Mouse (Mus musculus): Measurements from ENCODE around the gene Ypel5. TPM values are rescaled to one million over a fixed set of nuclear protein-coding genes. Genes with fewer than 3 reads are reported as not detected.

Ypel5 gene
- polyA plus RNA-seq, 1 experiment, result 7.3 TPM

DNA sequence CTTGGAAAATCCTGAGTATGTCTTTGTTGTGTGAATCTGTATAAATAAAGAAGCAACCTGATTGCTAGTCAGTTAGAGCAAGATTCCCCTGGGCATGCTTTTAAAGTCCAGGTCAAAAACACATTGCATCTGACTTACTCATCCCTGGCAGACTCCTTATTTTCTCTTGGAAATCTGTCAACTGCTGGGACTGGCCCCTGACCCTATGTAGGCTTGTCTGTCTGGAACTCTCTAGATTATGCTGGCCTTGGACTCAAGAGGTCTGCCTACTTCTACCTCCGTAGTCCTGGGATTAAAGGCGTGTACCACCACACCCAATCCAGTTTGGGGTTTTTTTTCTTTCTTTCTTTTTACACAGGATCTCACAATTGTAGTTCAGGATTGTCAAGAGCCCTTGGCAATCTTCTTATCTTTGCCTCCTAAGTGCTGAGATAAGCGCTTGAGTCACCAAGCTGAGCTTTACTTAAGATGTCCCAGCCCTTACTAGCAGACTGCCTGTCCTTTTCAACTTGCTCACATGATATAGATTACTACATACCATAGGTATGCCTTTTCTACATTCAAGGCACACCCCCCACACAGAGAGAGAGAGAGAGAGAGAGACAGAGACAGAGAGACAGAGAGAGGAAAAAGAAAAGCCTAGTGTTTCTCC lies 8.1 kb upstream of the Ypel5 start:
- no peak for TF ChIP-seq GATA1 (IDR thresholded peaks at IDR 0.05; ENCODE audit: low read length)

DNA sequence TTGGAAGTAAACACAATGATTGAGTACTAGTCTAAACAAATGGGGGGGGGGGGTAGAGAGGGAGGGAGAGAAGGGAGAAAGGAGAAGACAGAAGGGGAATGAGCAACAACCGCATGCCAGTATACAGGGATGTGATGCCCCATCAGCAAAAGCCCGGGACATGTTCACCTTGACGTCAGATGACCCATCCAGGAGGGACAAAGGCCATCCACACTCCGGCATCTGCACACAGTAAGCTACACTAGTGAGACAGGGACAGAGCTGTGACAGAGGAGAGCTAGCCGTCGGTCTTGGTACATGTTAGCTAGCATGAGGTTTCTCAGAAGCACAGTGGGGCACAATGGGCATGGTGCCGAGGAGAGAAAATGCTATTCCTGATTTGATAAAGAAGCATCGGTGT lies 7.6 kb upstream of the Ypel5 start:
- no peak for TF ChIP-seq GATA1 (IDR thresholded peaks at IDR 0.05; ENCODE audit: low read length)

DNA sequence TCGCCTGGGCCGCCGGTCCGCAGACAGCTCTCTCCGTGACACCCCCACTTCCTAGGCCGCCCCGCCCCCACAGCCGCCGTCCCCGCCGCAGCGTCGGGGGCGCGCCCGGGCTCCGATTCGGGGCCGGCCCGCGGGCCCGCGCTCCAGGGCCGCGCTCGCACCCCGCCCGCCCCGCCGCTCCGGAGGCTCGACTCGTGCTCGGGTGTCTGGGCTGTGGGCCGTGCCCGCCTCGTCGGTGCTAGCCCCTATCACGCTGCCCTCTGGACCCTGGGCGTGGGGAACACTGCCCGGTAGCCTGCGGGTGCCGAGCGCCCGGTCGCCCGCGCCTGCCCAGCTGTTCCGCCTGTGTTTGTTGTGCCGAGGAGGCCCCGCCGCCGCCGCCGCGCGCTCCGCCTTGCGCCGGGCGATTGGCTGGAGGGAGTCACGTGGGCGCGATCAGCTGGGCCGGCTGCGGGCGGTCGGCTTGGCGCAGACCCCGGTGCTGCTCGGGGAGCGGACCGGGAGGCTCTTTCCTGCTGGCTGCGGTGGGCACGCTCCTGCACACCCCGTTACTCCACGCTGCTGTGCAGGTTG lies 973 bp downstream of the Ypel5 start:
- TF ChIP-seq GATA1 (IDR thresholded peaks at IDR 0.05; ENCODE audit: low read length), result no peak

DNA sequence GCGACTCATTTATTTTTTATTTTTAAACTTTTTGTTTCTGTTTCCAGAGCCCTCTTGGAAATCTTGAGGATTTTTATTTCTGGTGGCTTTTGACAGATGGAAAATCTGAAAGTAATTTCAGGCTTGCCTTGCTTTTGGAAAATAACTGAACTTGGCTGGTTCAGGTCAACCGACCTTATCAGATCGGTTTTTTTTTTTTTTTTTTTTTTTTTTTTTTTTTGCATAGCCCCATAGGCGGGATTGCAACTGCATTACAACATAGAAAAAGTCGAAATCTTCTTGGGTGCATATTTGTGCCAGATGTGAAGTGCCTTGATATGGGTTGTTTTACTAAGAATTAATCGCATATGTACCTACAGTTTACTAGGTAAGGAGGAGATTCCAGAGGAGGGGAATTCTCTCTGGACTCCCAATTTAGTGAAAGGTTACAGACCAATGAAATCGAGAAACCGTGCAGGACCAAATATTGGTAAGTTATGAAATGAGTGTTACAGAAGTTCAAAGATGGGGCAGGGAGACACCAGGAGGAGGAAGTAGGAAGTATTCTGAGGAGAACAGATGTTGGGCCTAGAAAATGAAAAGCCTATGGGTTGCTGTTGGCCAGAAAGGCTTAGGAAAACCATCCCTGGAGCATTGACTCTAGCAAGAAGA lies 1.7 kb downstream of the Ypel5 start:
- TF ChIP-seq GATA1 (IDR thresholded peaks at IDR 0.05; ENCODE audit: low read length), result no peak

DNA sequence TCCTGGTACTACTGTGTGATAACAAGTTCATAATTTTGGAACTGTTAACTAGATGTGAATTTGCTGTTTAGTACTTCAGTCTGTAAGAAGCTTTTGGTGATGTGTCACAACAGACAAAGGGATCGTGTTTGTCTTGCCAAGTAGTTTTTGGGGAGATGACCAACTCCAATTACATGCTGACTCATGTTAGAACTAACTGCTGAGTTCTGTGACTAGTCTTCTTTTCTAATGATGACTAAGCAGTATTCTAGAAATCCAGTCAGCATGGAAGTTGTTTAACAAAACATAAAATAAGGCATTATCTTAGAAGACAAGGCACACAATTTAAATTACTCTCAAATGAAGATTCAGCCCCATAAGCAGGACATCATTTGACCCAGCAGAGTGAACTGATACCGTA lies 2.7 kb downstream of the Ypel5 start:
- TF ChIP-seq GATA1 (IDR thresholded peaks at IDR 0.05; ENCODE audit: low read length), result no peak

DNA sequence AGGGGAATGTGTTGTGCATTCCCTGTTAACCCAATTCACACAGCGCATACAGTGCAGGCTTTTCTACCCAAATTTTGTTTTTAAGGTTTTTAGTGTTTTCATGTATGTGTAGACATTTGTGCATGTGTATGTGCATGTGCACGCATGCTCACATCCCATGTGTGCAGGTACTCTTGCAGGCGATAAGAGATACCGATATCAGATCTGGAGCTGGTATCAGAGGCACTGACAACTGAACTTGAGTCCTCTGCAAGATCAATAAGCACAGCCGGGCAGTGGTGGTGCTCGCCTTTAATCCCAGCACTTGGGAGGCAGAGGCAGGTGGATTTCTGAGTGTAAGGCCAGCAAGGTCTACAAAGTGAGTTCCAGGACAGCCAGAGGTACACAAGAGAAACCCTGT lies 8.1 kb downstream of the Ypel5 start:
- TF ChIP-seq GATA1 (IDR thresholded peaks at IDR 0.05; ENCODE audit: low read length), result no peak

DNA sequence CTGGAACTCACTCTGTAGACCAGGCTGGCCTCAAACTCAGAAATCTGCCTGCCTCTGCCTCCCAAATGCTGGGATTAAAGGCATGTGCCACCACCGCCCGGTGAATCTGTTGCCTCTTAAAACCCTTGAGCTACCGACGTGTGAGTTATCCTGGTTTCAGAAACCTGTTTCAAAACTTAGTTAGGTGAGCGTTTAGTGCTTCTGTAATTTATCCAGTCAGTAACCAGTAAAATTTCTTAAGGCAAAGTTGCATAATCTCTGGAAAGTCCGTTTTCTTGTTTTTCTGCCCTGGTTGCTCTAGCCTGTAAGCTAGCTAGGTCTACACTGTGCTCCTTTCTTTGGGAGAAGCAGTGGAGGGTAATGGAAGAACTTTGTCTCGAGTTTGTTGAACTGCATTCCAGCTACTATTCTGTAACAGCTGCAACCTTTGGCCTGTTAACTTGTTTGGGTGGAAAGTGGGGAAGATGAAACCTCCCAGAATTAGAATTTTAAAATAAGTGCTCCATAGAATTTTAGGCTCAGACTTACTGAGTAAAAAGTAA lies 8.8 kb downstream of the Ypel5 start:
- no peak for TF ChIP-seq GATA1 (IDR thresholded peaks at IDR 0.05; ENCODE audit: low read length)

DNA sequence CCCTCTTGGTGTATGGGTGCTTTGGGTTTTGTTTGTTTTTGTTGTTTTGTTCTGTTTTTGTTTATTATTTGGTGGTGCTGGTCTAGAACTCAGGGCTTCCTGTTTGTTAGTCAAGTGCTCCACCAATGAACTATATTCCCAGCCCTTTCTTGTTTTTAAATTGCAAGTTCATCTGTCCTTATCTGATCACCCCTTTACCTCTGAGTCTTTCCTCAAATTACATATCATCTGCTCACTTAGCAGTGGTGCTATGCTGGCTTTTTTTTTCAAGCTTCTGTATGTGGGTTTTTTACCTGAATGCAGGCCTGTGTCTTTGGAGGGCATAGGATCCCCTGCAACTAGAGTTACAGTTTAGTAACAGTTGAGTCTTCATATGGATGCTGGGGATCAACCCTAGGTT lies 9.3 kb downstream of the Ypel5 start:
- no peak for TF ChIP-seq GATA1 (IDR thresholded peaks at IDR 0.05; ENCODE audit: low read length)

DNA sequence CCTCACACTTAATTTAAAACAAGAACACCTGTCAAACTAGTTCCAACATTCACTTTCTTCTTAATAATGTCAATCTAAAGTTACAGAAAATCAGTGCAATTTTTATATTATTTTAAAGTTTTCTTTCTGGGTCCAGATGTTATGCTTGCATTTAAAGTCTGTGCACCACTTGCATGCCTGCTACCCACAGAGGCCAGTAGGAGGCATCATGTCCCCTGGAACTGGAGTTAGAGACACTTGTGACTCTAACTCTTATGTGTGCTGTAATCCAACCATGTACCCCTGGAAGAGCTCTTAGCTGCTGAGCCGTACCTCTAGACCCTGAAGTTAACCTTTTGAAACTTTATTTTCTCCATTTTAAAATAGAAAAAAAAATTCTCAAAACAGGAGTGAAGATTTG lies 19.0 kb downstream of the Ypel5 start:
- no peak for TF ChIP-seq GATA1 (IDR thresholded peaks at IDR 0.05; ENCODE audit: low read length)

DNA sequence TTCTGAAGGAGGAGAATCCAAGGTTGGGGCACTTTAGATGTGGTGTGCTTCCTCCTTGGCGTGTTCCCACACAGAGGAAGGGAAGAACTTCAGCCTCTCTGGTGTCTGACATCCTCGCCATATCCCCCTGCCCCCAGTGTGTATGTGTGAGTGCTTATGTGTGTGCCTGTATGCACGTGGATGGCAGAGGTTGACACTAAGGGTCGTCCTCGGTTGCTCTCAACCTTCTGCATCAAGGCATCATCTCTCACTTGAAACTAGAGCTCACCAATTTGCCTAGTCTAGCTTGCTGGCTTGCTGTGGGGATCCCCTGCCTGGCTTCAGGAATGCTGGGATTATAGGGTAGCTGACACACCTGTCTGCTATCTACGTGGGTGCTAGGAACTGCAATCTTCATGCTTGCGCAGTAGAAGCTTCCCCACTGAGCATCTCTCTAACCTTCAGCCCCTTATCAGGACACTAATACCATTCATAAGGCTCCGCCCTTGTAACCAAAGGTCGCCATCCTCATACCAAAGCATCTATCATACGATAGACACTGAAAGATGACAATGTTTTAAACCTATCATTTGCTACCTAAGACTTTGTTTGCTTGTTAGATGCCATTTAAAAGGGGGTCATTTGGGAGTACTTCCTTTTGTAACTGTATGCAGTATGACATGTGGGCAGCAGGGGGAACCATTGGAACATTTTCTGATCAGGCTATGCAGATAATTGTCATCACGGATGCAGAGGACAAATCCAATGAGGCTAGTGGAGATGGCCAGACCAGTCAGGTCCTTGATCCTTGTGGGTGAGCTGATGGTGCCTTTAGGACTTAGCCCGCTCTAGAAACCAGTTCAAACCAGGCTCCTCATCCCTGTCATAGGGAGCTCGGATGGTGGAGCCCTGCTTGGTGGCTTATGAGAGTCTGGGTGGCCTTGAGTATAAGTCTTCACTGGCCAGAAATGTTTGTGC lies 21.7 kb downstream of the Ypel5 start:
- TF ChIP-seq GATA1 (IDR thresholded peaks at IDR 0.05; ENCODE audit: low read length), result no peak

DNA sequence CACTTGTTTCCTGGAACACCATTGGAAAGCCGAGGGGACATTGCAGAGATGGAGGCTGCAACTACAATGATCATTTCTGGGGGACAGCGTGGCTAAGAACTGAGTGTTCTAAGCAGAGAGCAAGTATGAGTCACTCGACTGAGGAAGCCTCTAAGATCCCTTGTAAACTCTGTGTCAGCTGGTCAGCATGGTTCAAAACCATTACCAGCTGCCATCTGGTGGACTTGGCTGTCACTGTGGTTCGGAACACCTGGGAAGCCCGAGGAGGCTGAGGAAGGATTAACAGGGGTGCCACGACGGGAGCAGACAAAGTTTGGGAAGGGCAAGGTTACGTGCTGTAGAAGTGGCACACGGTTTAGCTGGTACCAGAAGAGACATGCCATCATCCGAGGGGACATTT lies 27.0 kb downstream of the Ypel5 start:
- no peak for TF ChIP-seq GATA1 (IDR thresholded peaks at IDR 0.05; ENCODE audit: low read length)

DNA sequence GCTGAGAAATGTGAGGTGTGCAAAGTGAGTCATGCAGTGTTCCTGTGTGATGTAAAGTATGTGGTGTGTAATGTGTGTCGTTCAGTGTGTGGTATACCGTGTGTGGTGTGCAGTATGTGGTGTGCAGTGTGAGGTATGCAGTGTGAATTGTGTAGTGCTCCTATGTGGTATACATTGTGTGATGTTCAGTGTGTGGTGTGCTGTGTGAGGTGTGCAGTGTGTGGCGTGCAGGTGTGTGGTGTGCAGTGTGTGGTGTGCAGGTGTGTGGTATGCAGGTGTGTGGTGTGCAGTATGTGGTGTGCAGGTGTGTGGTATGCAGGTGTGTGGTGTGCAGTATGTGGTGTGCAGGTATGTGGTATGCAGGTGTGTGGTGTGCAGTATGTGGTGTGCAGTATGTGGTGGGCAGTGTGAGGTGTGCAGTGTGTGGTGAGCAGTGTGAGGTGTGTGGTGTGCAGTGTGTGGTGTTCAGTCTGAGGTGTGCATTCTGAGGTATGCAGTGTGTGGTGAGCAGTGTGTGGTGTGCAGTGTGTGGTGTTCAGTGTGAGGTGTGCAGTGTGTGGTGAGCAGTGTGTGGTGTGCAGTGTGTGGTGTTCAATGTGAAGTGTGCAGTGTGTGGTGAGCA lies 30.5 kb downstream of the Ypel5 start:
- no peak for TF ChIP-seq GATA1 (IDR thresholded peaks at IDR 0.05; ENCODE audit: low read length)

DNA sequence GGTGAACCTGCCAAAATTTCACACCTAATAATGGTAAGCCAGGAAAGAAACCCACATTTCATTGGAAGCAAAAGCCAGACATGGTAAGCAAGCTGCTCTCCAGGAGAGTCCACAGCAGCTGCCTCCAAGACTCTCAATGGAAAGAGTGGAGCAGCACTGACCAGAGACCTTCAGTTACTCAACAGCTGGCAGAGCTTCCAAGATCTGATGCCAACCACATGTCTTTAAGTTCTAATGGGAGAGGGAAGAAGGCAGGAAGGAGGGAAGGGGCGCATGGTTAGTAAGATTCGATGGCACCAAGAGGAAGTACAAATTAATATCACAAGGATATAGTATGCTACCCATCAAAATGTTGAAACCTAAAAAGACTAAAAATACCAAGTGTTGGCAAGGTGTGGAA lies 31.9 kb downstream of the Ypel5 start:
- no peak for TF ChIP-seq GATA1 (IDR thresholded peaks at IDR 0.05; ENCODE audit: low read length)

DNA sequence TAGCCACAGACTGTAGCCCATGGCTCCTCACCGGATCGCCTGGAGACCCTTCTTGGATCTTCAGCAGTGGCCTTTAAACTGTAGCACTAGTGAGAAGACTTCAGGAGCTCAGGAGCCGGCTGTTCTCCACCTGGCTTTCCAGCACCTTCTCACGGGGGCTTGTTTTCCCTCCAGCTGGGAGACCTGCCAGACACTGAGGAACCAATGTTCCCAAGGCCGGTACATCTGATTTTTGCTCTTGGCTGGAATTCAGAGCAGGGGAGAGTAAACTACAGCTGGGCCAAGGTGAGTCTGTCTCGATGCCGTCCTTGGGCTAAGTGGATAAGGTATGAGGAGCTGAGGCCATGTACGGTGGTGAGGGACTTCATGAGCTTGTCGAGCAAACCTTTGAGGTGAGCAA lies 42.7 kb downstream of the Ypel5 start:
- no peak for TF ChIP-seq GATA1 (IDR thresholded peaks at IDR 0.05; ENCODE audit: low read length)

DNA sequence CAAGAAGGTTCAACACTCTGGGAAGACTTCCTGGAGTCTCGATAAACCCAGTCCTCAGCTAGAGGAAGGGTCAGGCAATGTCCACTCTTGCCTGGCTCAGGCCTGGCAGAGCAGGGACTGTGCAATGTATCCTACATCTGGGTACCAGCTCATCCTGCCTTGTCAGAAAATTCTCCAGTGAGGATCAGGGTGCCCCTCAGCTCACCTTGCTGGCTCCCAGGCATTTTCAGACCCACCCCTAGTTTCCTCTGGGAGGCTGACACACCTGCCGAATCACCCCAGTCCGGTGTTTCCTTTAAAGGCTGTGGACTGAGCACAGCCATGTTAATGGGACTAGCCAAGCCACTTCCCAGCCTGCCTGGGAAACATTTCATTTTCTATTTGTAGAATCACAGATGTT lies 43.9 kb downstream of the Ypel5 start:
- TF ChIP-seq GATA1 (IDR thresholded peaks at IDR 0.05; ENCODE audit: low read length), result no peak

All from G1E-ER4 (cell line).